Mouse (Mus musculus): ENCODE data around the gene Eya4. TPM values are rescaled to one million over a fixed set of nuclear protein-coding genes. Genes with fewer than 3 reads are reported as not detected.

The Eya4 gene
- total and polyA plus RNA-seq, 2 experiments = 0.11 to 0.28 TPM

DNA sequence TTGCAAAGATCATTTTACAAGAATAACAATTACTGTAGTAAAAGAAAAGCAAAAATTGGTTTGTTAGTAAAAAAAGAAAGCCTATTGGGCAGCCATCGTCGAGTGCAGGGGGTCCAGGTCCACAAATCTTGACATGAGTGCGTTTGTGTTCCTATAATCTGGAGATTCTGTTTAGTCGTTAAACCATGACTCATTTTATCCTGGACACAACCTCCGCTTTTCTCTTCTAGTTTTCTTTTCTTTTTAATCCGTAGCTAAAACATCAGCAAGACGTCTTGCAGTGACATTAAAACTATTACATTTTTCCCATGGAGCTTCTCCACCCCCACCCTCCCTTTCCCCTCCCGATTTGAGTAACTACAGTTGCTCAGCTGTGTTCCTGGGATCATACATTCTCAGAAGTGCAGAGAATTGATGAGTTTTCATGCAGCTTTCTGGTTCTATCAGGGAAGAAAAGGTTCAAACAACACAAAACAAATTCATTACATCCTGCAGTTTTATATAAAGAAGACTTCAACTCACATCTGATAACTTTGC lies 297.1 kb downstream of the Eya4 start:
- no peak overlapping the region for H3K9ac ChIP-seq (ENCODE audit: low read depth, low read length)
- no peaks in the 10 kb centered on the region for H3K79me2 ChIP-seq (ENCODE audit: control insufficient read depth, insufficient read depth, low read length)
- WGBS = 77% methylated on average over 8 of the region's 8 CpGs
- no peaks in the 10 kb centered on the region for H3K36me3 ChIP-seq (ENCODE audit: control insufficient read depth, insufficient read depth, low read length)
- TF ChIP-seq POLR2A (IDR thresholded peaks at IDR 0.05; ENCODE audit: extremely low read depth, insufficient read depth, low read length) (no peak), CTCF (IDR thresholded peaks at IDR 0.05; ENCODE audit: low read depth, low read length) (no peak)
- no peaks in the 10 kb centered on the region for H3K27me3 ChIP-seq (ENCODE audit: control insufficient read depth, insufficient read depth, low read length)
- no peak overlapping the region for H3K27ac ChIP-seq (replicated peaks; ENCODE audit: insufficient read depth, low read depth, low read length)
- no peak overlapping the region for H3K4me3 ChIP-seq (ENCODE audit: insufficient read depth, low read depth, low read length)
- H3K4me1 ChIP-seq (ENCODE audit: control insufficient read depth, insufficient read depth, low read length) = no peaks in the 10 kb centered on the region
- no peak for DNase-seq (ENCODE audit: extremely low read depth, low read depth, low spot score)

Measured in liver, adult 2 months (tissue).